Mouse (Mus musculus) brown adipose tissue, adult 24 weeks (tissue): ENCODE data around the gene Gm45337. TPM values are rescaled to one million over a fixed set of nuclear protein-coding genes. Genes with fewer than 3 reads are reported as not detected.
"Not testable (repeated sequence)": the region's sequence is repeated elsewhere in the genome, so short reads cannot be mapped to it uniquely, and the experiment has no call there.

Experiments used
- H3K27ac ChIP-seq: fragments of 200-500 bp; replicated peaks from 2 replicates; pipeline ENCODE4 v1.5.1; 2012; ENCODE audit warnings: low read depth, mild to moderate bottlenecking, low read length
- H3K4me1 ChIP-seq: fragments of 200-500 bp; 2 replicates; pipeline ENCODE4 v1.6.1; 2012; ENCODE audit warnings: low read length, mixed read lengths; ENCODE audit not compliant: control insufficient read depth, insufficient read depth, insufficient read length
- H3K4me3 ChIP-seq: fragments of 200-500 bp; 2 replicates; pipeline ENCODE4 v1.5.1; 2012; ENCODE audit warnings: low read depth, mild to moderate bottlenecking, low read length, moderate library complexity; ENCODE audit not compliant: insufficient read depth
- polyA plus RNA-seq: library from polyadenylated mRNA; stranded (reverse); fragments of >200 nt; gene quantifications from 2 replicates; pipeline ENCODE4 v1.2.4, GENCODE M21; 2012; ENCODE audit not compliant: missing spikeins, insufficient read depth, insufficient read length

The Gm45337 gene
- polyA plus RNA-seq, 1 experiment, result not detected

GRCm38 (mm10) chr7:142140696-142141095, 3.7 kb downstream of the Gm45337 start:
- H3K4me3 ChIP-seq, result no peak overlapping the region
- no peak overlapping the region for H3K27ac ChIP-seq
- no peaks in the 10 kb centered on the region for H3K4me1 ChIP-seq

- H3K4me3 ChIP-seq, H3K27ac ChIP-seq, H3K4me1 ChIP-seq: not testable (repeated sequence)
Observed at GRCm38 (mm10) chr7:142135934-142136333, 8.5 kb downstream of the Gm45337 start, which contains the start of gene Gm39115. Gene Gm39115 (minus strand): TSS chr7:142136034.

GRCm38 (mm10) chr7:142134206-142134995, 10.0 kb downstream of the Gm45337 start:
- Histone ChIP-seq H3K27ac (no peak overlapping the region), H3K4me3 (no peak overlapping the region), H3K4me1 (no peaks in the 10 kb centered on the region)

GRCm38 (mm10) chr7:142128843-142129242, 15.6 kb downstream of the Gm45337 start:
- no peak overlapping the region for H3K27ac ChIP-seq
- H3K4me3 ChIP-seq, result no peak overlapping the region
- H3K4me1 ChIP-seq, result no peaks in the 10 kb centered on the region

- H3K4me3 ChIP-seq, H3K27ac ChIP-seq, H3K4me1 ChIP-seq: not testable (repeated sequence)
Observed at GRCm38 (mm10) chr7:142120629-142121028, 23.8 kb downstream of the Gm45337 start, which contains the start of gene Gm45618. Gene Gm45618 (minus strand): TSS chr7:142120729.

- Histone ChIP-seq H3K27ac (no peak overlapping the region), H3K4me1 (no peaks in the 10 kb centered on the region), H3K4me3 (no peak overlapping the region)
Observed at GRCm38 (mm10) chr7:142119632-142120031, 24.8 kb downstream of the Gm45337 start.

- Histone ChIP-seq H3K4me1 (no peaks in the 10 kb centered on the region), H3K4me3 (no peak overlapping the region), H3K27ac (no peak overlapping the region)
Observed at GRCm38 (mm10) chr7:142104747-142105146, 39.7 kb downstream of the Gm45337 start.

GRCm38 (mm10) chr7:142097776-142098175, 46.6 kb downstream of the Gm45337 start:
- no peak overlapping the region for H3K4me3 ChIP-seq
- H3K27ac ChIP-seq, result no peak overlapping the region

GRCm38 (mm10) chr7:142096701-142097100, 47.7 kb downstream of the Gm45337 start:
- H3K27ac ChIP-seq, result no peak overlapping the region

More at GRCm38 (mm10) chr7:142097776-142098175, 46.6 kb downstream of the Gm45337 start:
- no peaks in the 10 kb centered on the region for H3K4me1 ChIP-seq

GRCm38 (mm10) chr7:142095183-142095931, 49.0 kb downstream of the Gm45337 start, which contains the start of gene Dusp8:
Gene Dusp8 (minus strand): TSS chr7:142095843.
- Histone ChIP-seq H3K27ac (peak within 1 kb of the TSS; percentile 77), H3K4me1 (peaks cover 3% of the 10 kb centered on the region; the same call in 1 of the 2 replicates), H3K4me3 (peak within 1 kb of the TSS; percentile 77)

More at GRCm38 (mm10) chr7:142096701-142097100, 47.7 kb downstream of the Gm45337 start:
- Histone ChIP-seq H3K4me3 (no peak overlapping the region), H3K4me1 (peaks cover 3% of the 10 kb centered on the region; the same call in 1 of the 2 replicates)

- peaks cover 3% of the 10 kb centered on the region; the same call in 1 of the 2 replicates for H3K4me1 ChIP-seq
- peak overlapping the region; percentile 77 for H3K4me3 ChIP-seq
- H3K27ac ChIP-seq, result peak overlapping the region; percentile 42
Observed at GRCm38 (mm10) chr7:142094301-142095143, 49.9 kb downstream of the Gm45337 start.

GRCm38 (mm10) chr7:142093696-142094240, 50.6 kb downstream of the Gm45337 start:
- Histone ChIP-seq H3K4me3 (peak overlapping the region; percentile 77), H3K4me1 (peaks cover 3% of the 10 kb centered on the region; the same call in 1 of the 2 replicates), H3K27ac (no peak overlapping the region)
